Mouse (Mus musculus) left cerebral cortex, adult 9 months (tissue): ENCODE results near the gene Ccdc43.
A peak's percentile ranks its signal among the peaks of the same experiment; 100 is the strongest.

Source experiments
- DNase-seq, 2 experiments: peaks; one replicate each; pipeline ENCODE4 v3.0.0; 2022; ENCODE audit warnings: low spot score in 2 of 2

The Ccdc43 gene

GRCm38 (mm10) chr11:102665637-102666435 is 31.7 kb downstream of the Ccdc43 start:
- DNase-seq = no peak

- no peak for DNase-seq
Measured at GRCm38 (mm10) chr11:102665151-102665550, 32.4 kb downstream of the Ccdc43 start.

GRCm38 (mm10) chr11:102663416-102663815 is 34.2 kb downstream of the Ccdc43 start, which contains the start of gene Meioc:
Gene Meioc, plus strand, starts transcription at chr11:102663716.
- no peak for DNase-seq

- DNase-seq = no peak
Measured at GRCm38 (mm10) chr11:102656931-102657330, 40.7 kb downstream of the Ccdc43 start.

- no peak for DNase-seq
Measured at GRCm38 (mm10) chr11:102656326-102656926, 41.2 kb downstream of the Ccdc43 start.

GRCm38 (mm10) chr11:102655888-102656287 is 41.7 kb downstream of the Ccdc43 start:
- DNase-seq = peak in 1 of 2 experiments; percentile 24

- no peak for DNase-seq
Measured at GRCm38 (mm10) chr11:102652844-102653243, 44.7 kb downstream of the Ccdc43 start.

- peak in 1 of 2 experiments; percentile 68 for DNase-seq
Measured at GRCm38 (mm10) chr11:102651381-102651780, 46.2 kb downstream of the Ccdc43 start.

GRCm38 (mm10) chr11:102647885-102648284 is 49.7 kb downstream of the Ccdc43 start:
- no peak for DNase-seq

GRCm38 (mm10) chr11:102646226-102646625 is 51.4 kb downstream of the Ccdc43 start:
- DNase-seq = no peak

- DNase-seq = no peak
Measured at GRCm38 (mm10) chr11:102643891-102644382, 53.6 kb downstream of the Ccdc43 start.

- DNase-seq = no peak
Measured at GRCm38 (mm10) chr11:102636887-102637286, 60.7 kb downstream of the Ccdc43 start.
